In genomic region chr1:75159540-75160255, GRCm38 (mm10) we compare ENCODE assay signal across 29 mouse cellular contexts. TPM values are rescaled to one million over a fixed set of nuclear protein-coding genes. Genes with fewer than 3 reads are reported as not detected.
A peak's percentile ranks its signal among the peaks of the same experiment; 100 is the strongest.
DNase-seq lines count a peak whose midpoint lies in the region; ATAC-seq and TF ChIP-seq lines count a peak whose summit lies in the region.
"Had no signal": no experiment of that assay in that cellular context is flagged by ENCODE, and none has a peak within 500 bp of the region (broad histone marks: within the 10 kb centered on the region; RNA-seq: fewer than 3 reads in every experiment).

No protein-coding gene starts in this region.

- peak; percentile 88 to 91 for TF ChIP-seq EP300 in MEL (IDR thresholded peaks at IDR 0.05; ENCODE audit: low read depth in 1 of 2, low read length in 2 of 2)
- no peak for TF ChIP-seq EP300 in lung, postnatal 0 days (IDR thresholded peaks at IDR 0.05)

- 30% methylated on average over 5 of the region's 5 CpGs for WGBS in liver, embryonic 13.5 days (ENCODE audit: insufficient replicate concordance)
- WGBS in lung, postnatal 0 days: 48% methylated on average over 5 of the region's 5 CpGs

- H3K27ac ChIP-seq in MEL (ENCODE audit: control insufficient read depth, low read depth, low read length): peak overlapping the region; percentile 55
- peak overlapping the region; percentile 91 for H3K27ac ChIP-seq in liver, embryonic 13.5 days
- no peak overlapping the region for H3K27ac ChIP-seq in lung, postnatal 0 days (ENCODE audit: low read length)
- no peak overlapping the region for H3K27ac ChIP-seq in left cerebral cortex, adult 2 months
- H3K27ac ChIP-seq: heart, embryonic 10.5 days; heart, embryonic 15.5 days; hindbrain, embryonic 13.5 days; limb, embryonic 13.5 days; midbrain, embryonic 12.5 days; neural tube, embryonic 12.5 days had no signal

- H3K4me1 ChIP-seq in MEL (ENCODE audit: control insufficient read depth in 1 of 2, insufficient read depth in 2 of 2, low read length in 2 of 2): peaks cover 13 to 21% of the 10 kb centered on the region in 2 experiments
- H3K4me1 ChIP-seq in liver, embryonic 13.5 days (replicated peaks): peaks cover 54% of the 10 kb centered on the region
- H3K4me1 ChIP-seq in lung, postnatal 0 days (ENCODE audit: insufficient read depth, low read depth, low read length): no peaks in the 10 kb centered on the region
- H3K4me1 ChIP-seq: heart, embryonic 10.5 days; heart, embryonic 15.5 days; hindbrain, embryonic 13.5 days; limb, embryonic 13.5 days; midbrain, embryonic 12.5 days; neural tube, embryonic 12.5 days had no signal

- H3K27me3 ChIP-seq in MEL (ENCODE audit: control insufficient read depth in 1 of 2, insufficient read depth in 2 of 2, low read length in 2 of 2): no peaks in the 10 kb centered on the region
- no peaks in the 10 kb centered on the region for H3K27me3 ChIP-seq in liver, embryonic 13.5 days
- H3K27me3 ChIP-seq in lung, postnatal 0 days (replicated peaks; ENCODE audit: insufficient read depth, low read length): no peaks in the 10 kb centered on the region
- H3K27me3 ChIP-seq: heart, embryonic 15.5 days; hindbrain, embryonic 13.5 days; limb, embryonic 13.5 days; midbrain, embryonic 12.5 days; neural tube, embryonic 12.5 days had no signal

- TF ChIP-seq CTCF in MEL (IDR thresholded peaks at IDR 0.05 in 2 of 3, conservative IDR thresholded peaks at IDR 0.05 in 1 of 3; ENCODE audit: control insufficient read depth in 1 of 3, insufficient read depth in 1 of 3, low read depth in 2 of 3, low read length in 3 of 3, poor library complexity in 1 of 3, severe bottlenecking in 1 of 3): no peak
- TF ChIP-seq CTCF in lung, postnatal 0 days (IDR thresholded peaks at IDR 0.05): no peak
- no peak for TF ChIP-seq CTCF in left cerebral cortex, adult 2 months (IDR thresholded peaks at IDR 0.05)

- H3K9me3 ChIP-seq in MEL (replicated peaks; ENCODE audit: insufficient read depth, low read length): no peaks in the 10 kb centered on the region
- H3K9me3 ChIP-seq in liver, embryonic 13.5 days (replicated peaks): no peaks in the 10 kb centered on the region
- no peaks in the 10 kb centered on the region for H3K9me3 ChIP-seq in lung, postnatal 0 days (ENCODE audit: low read length)
- H3K9me3 ChIP-seq: heart, embryonic 10.5 days; heart, embryonic 15.5 days; hindbrain, embryonic 13.5 days; limb, embryonic 13.5 days; midbrain, embryonic 12.5 days; neural tube, embryonic 12.5 days had no signal

- peak; percentile 68 for DNase-seq in MEL (ENCODE audit: low read depth, low spot score)
- peak; percentile 74 for DNase-seq in c-Kit-positive CD71-positive TER-119-positive erythroid progenitor cells, embryonic 14.5 days (ENCODE audit: low spot score)
- no peak for DNase-seq in liver, embryonic 13.5 days
- DNase-seq in lung, postnatal 0 days (ENCODE audit: low spot score): no peak
- no peak for DNase-seq in frontal cortex, postnatal 10 days (ENCODE audit: low spot score in 2 of 2)
- DNase-seq in left cerebral cortex, adult 2 months (ENCODE audit: extremely low spot score in 1 of 2, low spot score in 2 of 2): no peak
- DNase-seq: adrenal gland, postnatal 10 days; cerebellum, adult 11-12 months; cerebellum, postnatal 10 days; gastrocnemius, postnatal 25 days; heart, adult 11 months; heart, postnatal 36 days; kidney, adult 8-10 months; kidney, postnatal 10 days; lung, adult 2 months; right cerebral cortex, postnatal 4 days; thymus, postnatal 14 days had no signal

- TF ChIP-seq RAD21 in MEL (IDR thresholded peaks at IDR 0.05; ENCODE audit: low read depth, low read length): no peak

- peak overlapping the region; percentile 12 to 37; a peak in 3 of 4 replicates for H3K4me3 ChIP-seq in MEL (ENCODE audit: control insufficient read depth in 1 of 2, insufficient read depth in 1 of 2, low read depth in 2 of 2, low read length in 2 of 2)
- no peak overlapping the region for H3K4me3 ChIP-seq in liver, embryonic 13.5 days (replicated peaks)
- no peak overlapping the region for H3K4me3 ChIP-seq in lung, postnatal 0 days (ENCODE audit: low read depth, low read length)
- no peak overlapping the region for H3K4me3 ChIP-seq in left cerebral cortex, adult 2 months
- H3K4me3 ChIP-seq: heart, embryonic 10.5 days; heart, embryonic 15.5 days; hindbrain, embryonic 13.5 days; limb, embryonic 13.5 days; midbrain, embryonic 12.5 days; myocyte; neural tube, embryonic 12.5 days had no signal

- H3K9ac ChIP-seq in MEL (ENCODE audit: control insufficient read depth, low read depth, low read length, poor library complexity, severe bottlenecking): peak overlapping the region; percentile 18
- H3K9ac ChIP-seq in liver, embryonic 13.5 days: peak overlapping the region; percentile 41
- no peak overlapping the region for H3K9ac ChIP-seq in lung, postnatal 0 days (replicated peaks; ENCODE audit: low read depth)
- H3K9ac ChIP-seq: heart, embryonic 15.5 days; hindbrain, embryonic 13.5 days; limb, embryonic 13.5 days; midbrain, embryonic 12.5 days; neural tube, embryonic 12.5 days had no signal

- no peak for TF ChIP-seq POLR2A in MEL (IDR thresholded peaks at IDR 0.05; ENCODE audit: control insufficient read depth in 1 of 2, insufficient read depth in 1 of 2, low read depth in 1 of 2, low read length in 2 of 2, poor library complexity in 1 of 2)

- intact Hi-C loops in left cerebral cortex, adult 2 months (cut with DNase I): no loop called here

- peak overlapping the region; percentile 47; the same call in 1 of the 2 replicates for H3K4me2 ChIP-seq in liver, embryonic 13.5 days
- no peak overlapping the region for H3K4me2 ChIP-seq in lung, postnatal 0 days (replicated peaks; ENCODE audit: low read depth, low read length)
- H3K4me2 ChIP-seq: heart, embryonic 15.5 days; hindbrain, embryonic 13.5 days; limb, embryonic 13.5 days; midbrain, embryonic 12.5 days; neural tube, embryonic 12.5 days had no signal

- H3K79me2 ChIP-seq in MEL (ENCODE audit: control insufficient read depth, insufficient read depth, low read length, poor library complexity): no peaks in the 10 kb centered on the region

- peak; percentile 95 for ATAC-seq in liver, embryonic 13.5 days (ENCODE audit: low read depth)
- peak; percentile 80 for ATAC-seq in megakaryocyte progenitor cell, adult 5-6 weeks (replicated peaks; ENCODE audit: poor library complexity)
- no peak for ATAC-seq in lung, postnatal 0 days
- ATAC-seq: CD4-positive, CD25-positive, alpha-beta regulatory T cell, adult 4 months; forebrain, embryonic 14.5 days; intestine, embryonic 16.5 days had no signal

- peaks cover 0 to 21% of the 10 kb centered on the region in 2 experiments; a peak in 2 of 4 replicates for H3K36me3 ChIP-seq in MEL (ENCODE audit: control insufficient read depth in 1 of 2, insufficient read depth in 2 of 2, low read length in 2 of 2)
- H3K36me3 ChIP-seq in liver, embryonic 13.5 days: no peaks in the 10 kb centered on the region
- H3K36me3 ChIP-seq in lung, postnatal 0 days (ENCODE audit: insufficient read depth, low read length): no peaks in the 10 kb centered on the region
- H3K36me3 ChIP-seq: heart, embryonic 10.5 days; heart, embryonic 15.5 days; hindbrain, embryonic 13.5 days; limb, embryonic 13.5 days; midbrain, embryonic 12.5 days; neural tube, embryonic 12.5 days had no signal

RNA-seq across cellular contexts. Expression of gene Zfand2b, which starts 8.7 kb away (rescaled TPM):
- total RNA-seq in MEL (2012; rRNA removed): 14.4 and 15.0 TPM in 2 replicates
- polyA plus RNA-seq in MEL (2012; ENCODE audit: insufficient read depth in 1 of 2, insufficient read length in 2 of 2, low read depth in 1 of 2, low replicate concordance in 2 of 2, missing spikeins in 1 of 2): 10 to 100 TPM in 1 of 2 experiments, not detected in 1; 18.3 TPM
- polyA plus RNA-seq in liver, embryonic 13.5 days (2015; fragmentation: Nextera tagmentation; extraction: Ambion mirVana): 40.0 and 44.7 TPM in 2 replicates
- 20.2 and 21.5 TPM in 2 replicates for total RNA-seq in megakaryocyte progenitor cell, adult 5-6 weeks (2015)
- total RNA-seq in megakaryocyte progenitor cell, adult 5-6 weeks (2017): 24.4 and 24.7 TPM in 2 replicates
- polyA plus RNA-seq in lung, postnatal 0 days (2015; fragmentation: Nextera tagmentation; extraction: Ambion mirVana): 50.5 and 56.1 TPM in 2 replicates
- total RNA-seq in left cerebral cortex, adult 2 months (2021): 10 to 100 TPM; 27.6 to 28.9 TPM

RNA-seq across cellular contexts. Expression of gene Retreg2, which starts 17.1 kb away (rescaled TPM):
- 37.1 and 38.1 TPM in 2 replicates for total RNA-seq in MEL (2012; rRNA removed)
- 10 to 100 TPM in 1 of 2 experiments, not detected in 1; 59.2 TPM for polyA plus RNA-seq in MEL (2012; ENCODE audit: insufficient read depth in 1 of 2, insufficient read length in 2 of 2, low read depth in 1 of 2, low replicate concordance in 2 of 2, missing spikeins in 1 of 2)
- polyA plus RNA-seq in liver, embryonic 13.5 days (2015; fragmentation: Nextera tagmentation; extraction: Ambion mirVana): 47.3 and 50.5 TPM in 2 replicates
- 40.8 and 47.4 TPM in 2 replicates for total RNA-seq in megakaryocyte progenitor cell, adult 5-6 weeks (2015)
- total RNA-seq in megakaryocyte progenitor cell, adult 5-6 weeks (2017): 42.3 and 50.2 TPM in 2 replicates
- 40.5 and 45.0 TPM in 2 replicates for polyA plus RNA-seq in lung, postnatal 0 days (2015; fragmentation: Nextera tagmentation; extraction: Ambion mirVana)
- total RNA-seq in left cerebral cortex, adult 2 months (2021): 100 to 1,000 TPM; 199 to 200 TPM

RNA-seq across cellular contexts. Expression of gene Cnppd1, which starts 17.2 kb away (rescaled TPM):
- total RNA-seq in MEL (2012; rRNA removed): 46.4 and 54.4 TPM in 2 replicates
- 100 to 1,000 TPM in 1 of 2 experiments, 10 to 100 TPM in 1; 70.1 to 314 TPM for polyA plus RNA-seq in MEL (2012; ENCODE audit: insufficient read depth in 1 of 2, insufficient read length in 2 of 2, low read depth in 1 of 2, low replicate concordance in 2 of 2, missing spikeins in 1 of 2)
- 45.7 and 46.9 TPM in 2 replicates for polyA plus RNA-seq in liver, embryonic 13.5 days (2015; fragmentation: Nextera tagmentation; extraction: Ambion mirVana)
- 16.8 and 17.2 TPM in 2 replicates for total RNA-seq in megakaryocyte progenitor cell, adult 5-6 weeks (2015)
- total RNA-seq in megakaryocyte progenitor cell, adult 5-6 weeks (2017): 40.3 and 52.9 TPM in 2 replicates
- polyA plus RNA-seq in lung, postnatal 0 days (2015; fragmentation: Nextera tagmentation; extraction: Ambion mirVana): 63.3 and 67.8 TPM in 2 replicates
- 10 to 100 TPM; 32.5 to 36.0 TPM for total RNA-seq in left cerebral cortex, adult 2 months (2021)

RNA-seq across cellular contexts. Expression of gene Abcb6, which starts 20.5 kb away (rescaled TPM):
- 79.2 and 84.4 TPM in 2 replicates for total RNA-seq in MEL (2012; rRNA removed)
- polyA plus RNA-seq in MEL (2012; ENCODE audit: insufficient read depth in 1 of 2, insufficient read length in 2 of 2, low read depth in 1 of 2, low replicate concordance in 2 of 2, missing spikeins in 1 of 2): 10 to 100 TPM in 1 of 2 experiments, not detected in 1; 73.5 TPM
- 69.9 and 77.9 TPM in 2 replicates for polyA plus RNA-seq in liver, embryonic 13.5 days (2015; fragmentation: Nextera tagmentation; extraction: Ambion mirVana)
- total RNA-seq in megakaryocyte progenitor cell, adult 5-6 weeks (2015): 10.0 and 12.8 TPM in 2 replicates
- 10.3 and 14.8 TPM in 2 replicates for total RNA-seq in megakaryocyte progenitor cell, adult 5-6 weeks (2017)
- 9.4 and 11.7 TPM in 2 replicates for polyA plus RNA-seq in lung, postnatal 0 days (2015; fragmentation: Nextera tagmentation; extraction: Ambion mirVana)
- total RNA-seq in left cerebral cortex, adult 2 months (2021): 10 to 100 TPM; 24.9 to 25.4 TPM

RNA-seq across cellular contexts. Expression of gene Slc23a3, which starts 26.0 kb away (rescaled TPM):
- 0.08 TPM in 1 of 2 replicates, not detected in the other for total RNA-seq in MEL (2012; rRNA removed)
- under 1 TPM in 1 of 2 experiments, not detected in 1; 0.15 TPM for polyA plus RNA-seq in MEL (2012; ENCODE audit: insufficient read depth in 1 of 2, insufficient read length in 2 of 2, low read depth in 1 of 2, low replicate concordance in 2 of 2, missing spikeins in 1 of 2)
- polyA plus RNA-seq in liver, embryonic 13.5 days (2015; fragmentation: Nextera tagmentation; extraction: Ambion mirVana): 0.85 and 1.1 TPM in 2 replicates
- 0.15 and 0.44 TPM in 2 replicates for total RNA-seq in megakaryocyte progenitor cell, adult 5-6 weeks (2015)
- total RNA-seq in megakaryocyte progenitor cell, adult 5-6 weeks (2017): not detected in 2 replicates
- 1.4 and 1.5 TPM in 2 replicates for polyA plus RNA-seq in lung, postnatal 0 days (2015; fragmentation: Nextera tagmentation; extraction: Ambion mirVana)
- total RNA-seq in left cerebral cortex, adult 2 months (2021): 1 to 10 TPM; 2.7 to 3.3 TPM
- total RNA-seq: midbrain, postnatal 0 days had no signal
- polyA plus RNA-seq: forebrain, embryonic 14.5 days; hindbrain, embryonic 13.5 days; midbrain, postnatal 0 days; neural tube, embryonic 12.5 days had no signal

Comparison
In these comparisons a context has a peak if more than half of its experiments do, and no peak if none do; other contexts are left out.
1. DNase-seq: peak in MEL (single experiment) and c-Kit-positive CD71-positive TER-119-positive erythroid progenitor cells, embryonic 14.5 days (single experiment); none in liver, embryonic 13.5 days (single experiment), lung, postnatal 0 days (single experiment), frontal cortex, postnatal 10 days (0 of 2) and left cerebral cortex, adult 2 months (0 of 2).
2. H3K27ac ChIP-seq: peak in MEL (single experiment) and liver, embryonic 13.5 days (single experiment); none in lung, postnatal 0 days (single experiment) and left cerebral cortex, adult 2 months (single experiment).
3. H3K4me3 ChIP-seq: peak in MEL (2 of 2); none in liver, embryonic 13.5 days (single experiment), lung, postnatal 0 days (single experiment) and left cerebral cortex, adult 2 months (single experiment).